Mouse (Mus musculus): ENCODE data around the gene Prn. TPM values are rescaled to one million over a fixed set of nuclear protein-coding genes. Genes with fewer than 3 reads are reported as not detected.

Gene Prn
- polyA plus RNA-seq, 1 experiment from 2014 or later: not detected

GRCm38 (mm10) chr2:131911341-131911740 lies 1.6 kb downstream of the Prn start:
- Histone ChIP-seq H3K9ac (ENCODE audit: low read depth, low read length) (no peak overlapping the region), H3K4me1 (replicated peaks; ENCODE audit: control insufficient read depth, insufficient read depth, low read length) (no peaks in the 10 kb centered on the region), H3K27ac (ENCODE audit: low read depth, low read length) (no peak overlapping the region), H3K4me3 (ENCODE audit: low read depth, low read length) (no peak overlapping the region), H3K36me3 (ENCODE audit: control insufficient read depth, insufficient read depth, low read length) (no peaks in the 10 kb centered on the region), H3K27me3 (ENCODE audit: control insufficient read depth, insufficient read depth, low read length) (no peaks in the 10 kb centered on the region), H3K9me3 (ENCODE audit: control insufficient read depth, low read length) (no peaks in the 10 kb centered on the region), H3K4me2 (replicated peaks; ENCODE audit: low read depth, low read length) (peak overlapping the region; percentile 81)
- ATAC-seq (ENCODE audit: low FRiP score) (no peak), DNase-seq (ENCODE audit: low spot score) (no peak)
- 49% methylated on average over 4 of the region's 4 CpGs for WGBS

DNA sequence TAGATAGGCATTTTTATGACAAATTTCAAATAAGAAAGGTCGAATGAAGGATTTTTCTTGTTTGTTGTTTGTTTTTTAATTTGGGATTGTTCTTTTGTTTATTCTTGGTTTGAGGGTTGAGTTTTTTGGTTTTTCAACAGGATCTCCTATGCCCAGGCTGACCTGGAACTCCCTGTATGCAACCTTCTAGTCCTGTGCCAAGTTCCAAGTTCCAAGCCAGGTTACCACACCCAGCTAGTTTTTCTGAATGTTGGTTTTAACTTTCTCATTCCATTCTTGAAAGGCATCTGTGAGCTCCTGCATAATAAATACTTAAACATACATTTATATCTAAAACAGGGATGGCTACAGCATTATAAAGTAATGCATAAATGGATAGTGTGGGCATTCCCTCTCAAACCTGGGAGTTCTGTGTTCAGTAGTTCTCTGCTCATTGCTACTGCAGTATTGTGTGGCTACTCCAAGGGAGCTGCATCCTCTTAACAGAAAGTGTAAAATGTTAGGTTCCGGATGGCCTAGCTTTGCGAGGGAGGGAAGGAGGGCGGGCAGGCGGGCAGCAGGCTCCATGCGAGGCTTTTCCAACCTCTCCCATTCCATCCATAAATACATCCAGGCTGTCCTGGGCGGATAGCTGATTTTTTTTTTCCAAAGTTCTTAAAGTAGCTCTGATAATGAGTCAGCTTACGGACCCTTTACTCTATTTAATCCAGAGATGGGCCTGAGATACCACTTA lies 2.9 kb downstream of the Prn start:
- WGBS: 84% methylated on average over 8 of the region's 8 CpGs

GRCm38 (mm10) chr2:131932275-131932902 lies 22.6 kb downstream of the Prn start:
- Histone ChIP-seq H3K36me3 (ENCODE audit: control insufficient read depth, insufficient read depth, low read length) (no peaks in the 10 kb centered on the region), H3K4me1 (replicated peaks; ENCODE audit: control insufficient read depth, insufficient read depth, low read length) (no peaks in the 10 kb centered on the region), H3K4me3 (ENCODE audit: low read depth, low read length) (no peak overlapping the region), H3K4me2 (replicated peaks; ENCODE audit: low read depth, low read length) (no peak overlapping the region), H3K27ac (ENCODE audit: low read depth, low read length) (no peak overlapping the region), H3K27me3 (ENCODE audit: control insufficient read depth, insufficient read depth, low read length) (no peaks in the 10 kb centered on the region), H3K9me3 (ENCODE audit: control insufficient read depth, low read length) (no peaks in the 10 kb centered on the region), H3K9ac (ENCODE audit: low read depth, low read length) (no peak overlapping the region)
- no peak for ATAC-seq (ENCODE audit: low FRiP score)
- 82% methylated on average over 7 of the region's 7 CpGs for WGBS
- no peak for DNase-seq (ENCODE audit: low spot score)

More for the DNA sequence above, 2.9 kb downstream of the Prn start:
- Histone ChIP-seq H3K9ac (ENCODE audit: low read depth, low read length) (no peak overlapping the region), H3K27ac (ENCODE audit: low read depth, low read length) (no peak overlapping the region), H3K9me3 (ENCODE audit: control insufficient read depth, low read length) (no peaks in the 10 kb centered on the region), H3K4me3 (ENCODE audit: low read depth, low read length) (no peak overlapping the region), H3K4me2 (replicated peaks; ENCODE audit: low read depth, low read length) (no peak overlapping the region), H3K27me3 (ENCODE audit: control insufficient read depth, insufficient read depth, low read length) (no peaks in the 10 kb centered on the region), H3K4me1 (replicated peaks; ENCODE audit: control insufficient read depth, insufficient read depth, low read length) (no peaks in the 10 kb centered on the region), H3K36me3 (ENCODE audit: control insufficient read depth, insufficient read depth, low read length) (no peaks in the 10 kb centered on the region)
- ATAC-seq (ENCODE audit: low FRiP score) (no peak), DNase-seq (ENCODE audit: low spot score) (no peak)

DNA sequence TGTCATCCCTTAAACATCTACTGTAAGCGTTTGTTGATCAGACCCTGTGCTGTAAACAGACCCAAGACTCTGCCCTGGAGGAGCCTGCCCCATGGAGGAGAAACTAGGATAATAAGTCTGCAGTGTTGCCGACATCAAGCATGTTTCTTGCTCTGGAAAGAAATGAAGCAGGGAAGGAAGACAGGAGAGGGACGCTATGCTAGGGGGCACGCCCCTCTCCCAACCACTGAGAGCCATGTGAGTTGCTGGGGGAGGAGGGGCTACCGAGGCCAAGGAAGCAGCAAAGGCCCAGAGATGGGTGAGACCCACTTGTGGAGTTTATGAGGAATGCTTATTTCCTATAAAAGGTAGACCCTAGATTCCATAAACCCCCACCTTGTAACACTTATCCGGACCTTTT lies 23.3 kb downstream of the Prn start:
- no peaks in the 10 kb centered on the region for H3K27me3 ChIP-seq (ENCODE audit: control insufficient read depth, insufficient read depth, low read length)
- H3K27ac ChIP-seq (ENCODE audit: low read depth, low read length): no peak overlapping the region
- ATAC-seq (ENCODE audit: low FRiP score) (no peak), DNase-seq (ENCODE audit: low spot score) (no peak)
- H3K36me3 ChIP-seq (ENCODE audit: control insufficient read depth, insufficient read depth, low read length): no peaks in the 10 kb centered on the region
- no peaks in the 10 kb centered on the region for H3K4me1 ChIP-seq (replicated peaks; ENCODE audit: control insufficient read depth, insufficient read depth, low read length)
- H3K9me3 ChIP-seq (ENCODE audit: control insufficient read depth, low read length): no peaks in the 10 kb centered on the region
- no peak overlapping the region for H3K4me3 ChIP-seq (ENCODE audit: low read depth, low read length)
- no peak overlapping the region for H3K9ac ChIP-seq (ENCODE audit: low read depth, low read length)
- 47% methylated on average over 6 of the region's 6 CpGs for WGBS
- H3K4me2 ChIP-seq (replicated peaks; ENCODE audit: low read depth, low read length): no peak overlapping the region

GRCm38 (mm10) chr2:131933598-131933997 lies 23.8 kb downstream of the Prn start:
- Histone ChIP-seq H3K9ac (ENCODE audit: low read depth, low read length) (no peak overlapping the region), H3K36me3 (ENCODE audit: control insufficient read depth, insufficient read depth, low read length) (no peaks in the 10 kb centered on the region), H3K4me3 (ENCODE audit: low read depth, low read length) (no peak overlapping the region), H3K4me2 (replicated peaks; ENCODE audit: low read depth, low read length) (no peak overlapping the region), H3K27ac (ENCODE audit: low read depth, low read length) (no peak overlapping the region), H3K27me3 (ENCODE audit: control insufficient read depth, insufficient read depth, low read length) (no peaks in the 10 kb centered on the region), H3K4me1 (replicated peaks; ENCODE audit: control insufficient read depth, insufficient read depth, low read length) (no peaks in the 10 kb centered on the region), H3K9me3 (ENCODE audit: control insufficient read depth, low read length) (no peaks in the 10 kb centered on the region)
- DNase-seq (ENCODE audit: low spot score) (no peak), ATAC-seq (ENCODE audit: low FRiP score) (no peak)
- 68% methylated on average over 3 of the region's 3 CpGs for WGBS

- ATAC-seq (ENCODE audit: low FRiP score) (no peak), DNase-seq (ENCODE audit: low spot score) (no peak)
- no peaks in the 10 kb centered on the region for H3K9me3 ChIP-seq (ENCODE audit: control insufficient read depth, low read length)
- H3K36me3 ChIP-seq (ENCODE audit: control insufficient read depth, insufficient read depth, low read length): no peaks in the 10 kb centered on the region
- no peaks in the 10 kb centered on the region for H3K27me3 ChIP-seq (ENCODE audit: control insufficient read depth, insufficient read depth, low read length)
- no peaks in the 10 kb centered on the region for H3K4me1 ChIP-seq (replicated peaks; ENCODE audit: control insufficient read depth, insufficient read depth, low read length)
- WGBS: 80% methylated on average over 2 of the region's 2 CpGs
- no peak overlapping the region for H3K4me3 ChIP-seq (ENCODE audit: low read depth, low read length)
- H3K9ac ChIP-seq (ENCODE audit: low read depth, low read length): no peak overlapping the region
- no peak overlapping the region for H3K4me2 ChIP-seq (replicated peaks; ENCODE audit: low read depth, low read length)
- H3K27ac ChIP-seq (ENCODE audit: low read depth, low read length): no peak overlapping the region
Observed at GRCm38 (mm10) chr2:131934243-131934642, 24.5 kb downstream of the Prn start.

GRCm38 (mm10) chr2:131935390-131936105 lies 25.8 kb downstream of the Prn start:
- no peak overlapping the region for H3K9ac ChIP-seq (ENCODE audit: low read depth, low read length)
- no peaks in the 10 kb centered on the region for H3K36me3 ChIP-seq (ENCODE audit: control insufficient read depth, insufficient read depth, low read length)
- H3K4me1 ChIP-seq (replicated peaks; ENCODE audit: control insufficient read depth, insufficient read depth, low read length): no peaks in the 10 kb centered on the region
- no peak for ATAC-seq (ENCODE audit: low FRiP score)
- no peak overlapping the region for H3K4me2 ChIP-seq (replicated peaks; ENCODE audit: low read depth, low read length)
- WGBS: 88% methylated on average over 10 of the region's 10 CpGs
- no peak overlapping the region for H3K4me3 ChIP-seq (ENCODE audit: low read depth, low read length)
- H3K9me3 ChIP-seq (ENCODE audit: control insufficient read depth, low read length): no peaks in the 10 kb centered on the region
- no peak overlapping the region for H3K27ac ChIP-seq (ENCODE audit: low read depth, low read length)
- no peaks in the 10 kb centered on the region for H3K27me3 ChIP-seq (ENCODE audit: control insufficient read depth, insufficient read depth, low read length)
- no peak for DNase-seq (ENCODE audit: low spot score)

GRCm38 (mm10) chr2:131936410-131936809 lies 26.7 kb downstream of the Prn start:
- H3K27ac ChIP-seq (ENCODE audit: low read depth, low read length): no peak overlapping the region

More at GRCm38 (mm10) chr2:131936410-131936809, 26.7 kb downstream of the Prn start:
- no peak overlapping the region for H3K4me2 ChIP-seq (replicated peaks; ENCODE audit: low read depth, low read length)
- no peaks in the 10 kb centered on the region for H3K27me3 ChIP-seq (ENCODE audit: control insufficient read depth, insufficient read depth, low read length)
- ATAC-seq (ENCODE audit: low FRiP score) (no peak), DNase-seq (ENCODE audit: low spot score) (no peak)
- no peak overlapping the region for H3K9ac ChIP-seq (ENCODE audit: low read depth, low read length)
- 94% methylated on average over 10 of the region's 10 CpGs for WGBS
- H3K4me3 ChIP-seq (ENCODE audit: low read depth, low read length): no peak overlapping the region
- no peaks in the 10 kb centered on the region for H3K36me3 ChIP-seq (ENCODE audit: control insufficient read depth, insufficient read depth, low read length)
- no peaks in the 10 kb centered on the region for H3K4me1 ChIP-seq (replicated peaks; ENCODE audit: control insufficient read depth, insufficient read depth, low read length)
- H3K9me3 ChIP-seq (ENCODE audit: control insufficient read depth, low read length): no peaks in the 10 kb centered on the region

All from hindbrain, embryonic 11.5 days (tissue).